Mouse (Mus musculus): ENCODE data around the gene Gstm3.

GRCm38 (mm10) chr3:107965592-107965991 lies 3.5 kb downstream of the Gstm3 start:
- TF ChIP-seq ETS1 (IDR thresholded peaks at IDR 0.05; ENCODE audit: low read depth, low read length) (no peak), EP300 (IDR thresholded peaks at IDR 0.05; ENCODE audit: low read depth in 1 of 2, low read length in 2 of 2) (no peak), POLR2AphosphoS2 (IDR thresholded peaks at IDR 0.05; ENCODE audit: low read length) (no peak), MAZ (IDR thresholded peaks at IDR 0.05; ENCODE audit: low read depth, low read length) (no peak), ZKSCAN1 (IDR thresholded peaks at IDR 0.05; ENCODE audit: low read depth, low read length) (no peak), GATA1 (IDR thresholded peaks at IDR 0.05; ENCODE audit: low read depth, low read length) (no peak), USF1 (IDR thresholded peaks at IDR 0.05; ENCODE audit: low read depth, low read length) (no peak), CTCF (IDR thresholded peaks at IDR 0.05 in 2 of 3, conservative IDR thresholded peaks at IDR 0.05 in 1 of 3; ENCODE audit: control insufficient read depth in 1 of 3, insufficient read depth in 1 of 3, low read depth in 2 of 3, low read length in 3 of 3, poor library complexity in 1 of 3, severe bottlenecking in 1 of 3) (no peak)
